Mouse (Mus musculus): ENCODE results near the gene Rftn2.

The Rftn2 gene

GRCm38 (mm10) chr1:55123046-55123445 is 103.5 kb downstream of the Rftn2 start:
- no peak for DNase-seq

Data from cerebellum, postnatal 36 days (tissue).